Mouse (Mus musculus): ENCODE measurements around the gene Kcnj14.

DNA sequence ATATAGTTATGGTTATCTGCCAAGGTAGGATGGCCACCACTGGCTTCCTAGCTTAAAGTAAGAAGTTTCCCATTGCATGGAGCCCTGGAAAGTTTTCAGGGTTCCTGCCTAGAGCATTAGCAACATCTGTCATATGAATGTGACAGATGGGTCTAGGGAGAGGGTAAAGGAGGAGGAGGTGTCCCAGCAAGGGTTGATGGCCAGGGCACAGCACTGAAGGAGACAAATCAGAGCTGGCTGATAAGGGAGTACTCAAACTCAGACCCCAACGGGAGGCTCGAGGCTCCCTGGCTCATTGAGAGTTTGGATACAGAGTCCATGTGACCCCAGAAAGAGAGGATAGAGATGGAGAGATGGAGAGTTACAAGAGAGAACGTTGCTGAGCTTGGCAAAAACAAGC is 26.1 kb upstream of the Kcnj14 start:
- TF ChIP-seq CTCF (IDR thresholded peaks at IDR 0.05; ENCODE audit: low read depth, low read length) (no peak), POLR2A (IDR thresholded peaks at IDR 0.05; ENCODE audit: borderline replicate concordance, low read depth, low read length) (no peak)
